Mouse (Mus musculus) heart, adult 8-10 months (tissue): ENCODE results near the gene E4f1. TPM values are rescaled to one million over a fixed set of nuclear protein-coding genes. Genes with fewer than 3 reads are reported as not detected.

ENCODE experiments used
- DNase-seq: peaks from one replicate; pipeline ENCODE4 v3.0.0; 2022; ENCODE audit warnings: low spot score
- total RNA-seq, 4 experiments: library from RNA; stranded (reverse); gene quantifications; 2 replicates each; pipeline ENCODE4 v1.2.4; 2022

Gene E4f1
- total RNA-seq, 4 experiments from 2014 or later, result 11.2 to 14.7 (median 11.9) TPM

- no peak for DNase-seq
Observed at GRCm38 (mm10) chr17:24416051-24416652, 54.0 kb downstream of the E4f1 start.

DNA sequence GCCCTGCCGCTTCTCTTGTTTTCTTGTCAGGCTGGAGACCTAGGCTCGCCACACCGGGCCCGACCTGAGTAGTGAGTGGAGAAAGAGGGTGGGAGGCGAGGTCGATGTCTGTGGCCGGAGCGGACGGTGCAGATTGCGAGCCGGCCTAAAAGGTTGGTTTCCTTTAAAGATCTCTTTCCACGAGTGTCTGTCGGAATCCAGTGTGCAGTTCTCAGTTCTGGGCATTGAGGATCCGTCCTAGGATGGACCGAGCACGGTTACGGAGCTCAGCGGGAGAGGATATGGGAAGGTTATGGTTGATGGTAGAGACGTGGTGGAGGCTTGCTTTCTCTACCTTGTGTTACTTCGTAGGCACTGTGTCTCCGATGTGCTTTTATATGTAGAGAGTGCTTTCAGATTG, 55.1 kb downstream of the E4f1 start:
- no peak for DNase-seq

GRCm38 (mm10) chr17:24414230-24414976, 55.7 kb downstream of the E4f1 start, which contains the start of gene Rnps1:
Gene Rnps1 (plus strand): TSS chr17:24414565.
- DNase-seq, result peak; percentile 90

- no peak for DNase-seq
Observed at GRCm38 (mm10) chr17:24413557-24414211, 56.4 kb downstream of the E4f1 start.

- no peak for DNase-seq
Observed at GRCm38 (mm10) chr17:24407116-24407803, 62.9 kb downstream of the E4f1 start.

DNA sequence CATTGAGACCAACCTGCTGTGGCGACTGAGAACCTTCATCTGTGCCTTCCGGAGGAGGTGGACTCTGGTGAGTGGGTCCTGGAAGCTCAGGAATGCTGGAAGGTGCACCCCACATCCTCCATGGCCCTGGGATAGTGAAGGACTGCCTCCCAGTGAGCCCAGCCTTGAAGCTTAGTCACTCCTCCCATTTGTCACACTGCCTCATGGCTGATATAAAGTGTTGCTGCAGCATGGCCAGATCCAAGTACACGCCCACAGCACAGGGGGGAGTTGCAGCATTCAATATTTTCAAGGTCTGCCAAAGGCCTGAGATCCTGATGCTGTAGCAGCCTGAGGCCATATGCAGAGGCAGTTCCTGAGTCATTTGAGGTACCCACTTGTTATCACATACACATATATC, 67.7 kb downstream of the E4f1 start:
- DNase-seq, result no peak

DNA sequence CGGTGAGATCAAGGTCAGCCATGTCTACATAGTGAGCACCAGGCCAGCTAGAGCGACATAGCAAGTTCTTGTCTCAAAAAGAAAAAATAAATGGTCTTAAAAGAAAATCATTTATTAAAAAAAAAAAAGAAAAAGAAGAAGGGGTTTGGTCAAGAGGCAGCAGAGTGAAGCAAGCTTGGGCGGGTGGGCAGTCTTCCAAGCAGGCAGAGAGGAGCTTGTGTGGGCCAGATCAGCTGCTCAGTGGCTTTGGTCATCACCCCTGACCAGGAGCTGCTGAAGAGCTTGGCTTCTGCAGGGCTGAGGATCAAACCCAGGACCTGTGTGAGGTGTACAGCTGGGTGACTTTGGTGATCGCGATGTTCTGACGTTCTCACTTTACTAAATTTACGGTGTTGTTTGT, 75.7 kb downstream of the E4f1 start:
- no peak for DNase-seq

Other genes starting within 250 kb of the E4f1 start
- 1 to 10 TPM; 1.7 to 2.9 (median 2.5) TPM for gene Tedc2, start 249.5 kb downstream of the E4f1 start, total RNA-seq
- gene Ccnf, start 218.8 kb downstream of the E4f1 start, total RNA-seq, result under 1 TPM; 0.22 to 0.66 (median 0.40) TPM
- gene Abca17, start 119.2 kb downstream of the E4f1 start, total RNA-seq, result under 1 TPM in 1 of 4 experiments, not detected in 3; 0.06 TPM
- gene Abca3, start 118.4 kb downstream of the E4f1 start, total RNA-seq, result 10 to 100 TPM; 11.4 to 13.4 (median 13.2) TPM
- 10 to 100 TPM; 59.7 to 61.4 (median 60.7) TPM for gene Rnps1, start 55.7 kb downstream of the E4f1 start, total RNA-seq
- gene Eci1, start 43.7 kb downstream of the E4f1 start, total RNA-seq, result 100 to 1,000 TPM; 455 to 534 (median 495) TPM
- 1 to 10 TPM in 3 of 4 experiments, under 1 TPM in 1; 0.91 to 1.4 (median 1.1) TPM for gene Dnase1l2, start 27.2 kb downstream of the E4f1 start, total RNA-seq
- 10 to 100 TPM; 39.9 to 44.4 (median 41.4) TPM for gene Pgp, start 79 bp upstream of the E4f1 start, total RNA-seq
- under 1 TPM in 2 of 4 experiments, not detected in 2; 0.28 to 0.31 TPM for gene Bricd5, start 3.6 kb upstream of the E4f1 start, total RNA-seq
- 10 to 100 TPM; 10.5 to 11.8 (median 11.0) TPM for gene Mlst8, start 8.8 kb upstream of the E4f1 start, total RNA-seq
- under 1 TPM; 0.16 to 0.23 (median 0.19) TPM for gene Caskin1, start 18.3 kb upstream of the E4f1 start, total RNA-seq
- 10 to 100 TPM; 37.0 to 50.9 (median 42.7) TPM for gene Traf7, start 57.6 kb upstream of the E4f1 start, total RNA-seq
- under 1 TPM in 3 of 4 experiments, not detected in 1; 0.23 to 0.50 (median 0.25) TPM for gene Rab26, start 63.9 kb upstream of the E4f1 start, total RNA-seq
- 10 to 100 TPM; 27.8 to 43.0 (median 34.9) TPM for gene Pkd1, start 79.5 kb upstream of the E4f1 start, total RNA-seq
- gene Tsc2, start 162.3 kb upstream of the E4f1 start, total RNA-seq, result 100 to 1,000 TPM; 123 to 135 (median 133) TPM
- gene Nthl1, start 162.4 kb upstream of the E4f1 start, total RNA-seq, result 1 to 10 TPM; 2.6 to 3.5 (median 2.8) TPM
- gene Slc9a3r2, start 180.0 kb upstream of the E4f1 start, total RNA-seq, result 100 to 1,000 TPM in 2 of 4 experiments, 10 to 100 TPM in 2; 87.7 to 110 (median 101) TPM
- gene Npw, start 188.1 kb upstream of the E4f1 start, total RNA-seq, result not detected
- gene Zfp598, start 199.4 kb upstream of the E4f1 start, total RNA-seq, result 10 to 100 TPM; 14.3 to 17.0 (median 15.9) TPM
- gene Syngr3, start 219.6 kb upstream of the E4f1 start, total RNA-seq, result under 1 TPM in 2 of 4 experiments, not detected in 2; 0.14 to 0.24 TPM
- gene Gfer, start 225.8 kb upstream of the E4f1 start, total RNA-seq, result 10 to 100 TPM; 20.0 to 22.2 (median 21.1) TPM
- gene Noxo1, start 225.9 kb upstream of the E4f1 start, total RNA-seq, result under 1 TPM; 0.49 to 0.84 (median 0.58) TPM
- 10 to 100 TPM; 14.4 to 21.6 (median 17.3) TPM for gene Tbl3, start 237.3 kb upstream of the E4f1 start, total RNA-seq
- under 1 TPM in 1 of 4 experiments, not detected in 3; 0.23 TPM for gene Rnf151, start 247.8 kb upstream of the E4f1 start, total RNA-seq
- gene Rps2, start 247.8 kb upstream of the E4f1 start, total RNA-seq, result 100 to 1,000 TPM; 631 to 768 (median 679) TPM